Comparison of ENCODE assay signal across 19 mouse cellular contexts in the genomic region with DNA sequence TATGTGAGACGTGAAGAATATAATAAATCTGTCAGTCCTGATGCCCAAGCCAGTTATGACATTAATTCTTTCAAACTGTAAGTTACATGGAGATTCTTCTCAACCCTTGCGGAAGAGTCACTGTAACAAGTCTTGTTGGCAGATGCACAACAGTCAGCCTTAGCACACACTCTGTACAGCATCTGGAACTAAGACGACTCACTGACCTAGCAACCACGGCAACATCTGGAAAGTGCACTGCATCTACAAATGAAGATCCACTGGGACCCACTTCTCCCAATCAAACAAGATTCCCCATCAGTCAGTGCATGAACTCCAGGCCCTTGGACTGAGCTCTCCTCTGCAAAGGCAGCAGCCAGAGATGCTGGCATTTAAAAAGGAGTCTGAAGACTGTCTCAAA.
DNase-seq lines count a peak whose midpoint lies in the region; ATAC-seq and TF ChIP-seq lines count a peak whose summit lies in the region.
"Had no signal": no experiment of that assay in that cellular context is flagged by ENCODE, and none has a peak within 500 bp of the region (broad histone marks: within the 10 kb centered on the region; RNA-seq: fewer than 3 reads in every experiment).

No protein-coding gene starts in this region.

- ATAC-seq in embryonic facial prominence, embryonic 11.5 days (replicated peaks; ENCODE audit: insufficient number of reproducible peaks, low FRiP score, low TSS enrichment, low read depth): 0 out of 2 replicates have a peak, but pooled peaks have one; percentile 34
- peak; percentile 64 for ATAC-seq in limb, embryonic 14.5 days (ENCODE audit: low FRiP score, low read depth)
- ATAC-seq in stomach, postnatal 0 days (ENCODE audit: low FRiP score, low TSS enrichment): no peak
- ATAC-seq: forebrain, embryonic 15.5 days; intestine, embryonic 16.5 days had no signal

- no peaks in the 10 kb centered on the region for H3K27me3 ChIP-seq in embryonic facial prominence, embryonic 11.5 days (ENCODE audit: control insufficient read depth, insufficient read depth, low read length)
- H3K27me3 ChIP-seq in embryonic facial prominence, embryonic 10.5 days (replicated peaks; ENCODE audit: low read depth, poor library complexity, severe bottlenecking): no peaks in the 10 kb centered on the region
- no peaks in the 10 kb centered on the region for H3K27me3 ChIP-seq in limb, embryonic 14.5 days (ENCODE audit: control insufficient read depth, insufficient read depth, low read length)
- no peaks in the 10 kb centered on the region for H3K27me3 ChIP-seq in stomach, postnatal 0 days (ENCODE audit: control insufficient read depth, insufficient read depth, low read length)
- H3K27me3 ChIP-seq: forebrain, embryonic 15.5 days; heart, embryonic 13.5 days; hindbrain, embryonic 15.5 days had no signal

- TF ChIP-seq POLR2A in limb, embryonic 14.5 days (IDR thresholded peaks at IDR 0.05; ENCODE audit: borderline replicate concordance, extremely low read depth, insufficient read depth, insufficient read length): no peak

- no peaks in the 10 kb centered on the region for H3K36me3 ChIP-seq in embryonic facial prominence, embryonic 11.5 days (replicated peaks; ENCODE audit: control insufficient read depth, insufficient read depth, low read depth, low read length)
- H3K36me3 ChIP-seq in embryonic facial prominence, embryonic 10.5 days (replicated peaks): no peaks in the 10 kb centered on the region
- H3K36me3 ChIP-seq in limb, embryonic 14.5 days (ENCODE audit: control insufficient read depth, insufficient read depth, low read length): no peaks in the 10 kb centered on the region
- no peaks in the 10 kb centered on the region for H3K36me3 ChIP-seq in stomach, postnatal 0 days (ENCODE audit: control insufficient read depth, insufficient read depth, low read length)
- H3K36me3 ChIP-seq: forebrain, embryonic 15.5 days; heart, embryonic 13.5 days; hindbrain, embryonic 10.5 days; hindbrain, embryonic 15.5 days had no signal

- H3K27ac ChIP-seq in embryonic facial prominence, embryonic 11.5 days (replicated peaks; ENCODE audit: low read depth, low read length): no peak overlapping the region
- H3K27ac ChIP-seq in embryonic facial prominence, embryonic 10.5 days (replicated peaks): no peak overlapping the region
- no peak overlapping the region; the same call in 1 of the 2 replicates for H3K27ac ChIP-seq in gastrocnemius, adult 2 months
- H3K27ac ChIP-seq in limb, embryonic 14.5 days (replicated peaks; ENCODE audit: low read depth, low read length): no peak overlapping the region
- H3K27ac ChIP-seq in stomach, postnatal 0 days (replicated peaks): no peak overlapping the region
- H3K27ac ChIP-seq: forebrain, embryonic 15.5 days; heart, embryonic 13.5 days; hindbrain, embryonic 10.5 days; hindbrain, embryonic 15.5 days had no signal

- H3K9me3 ChIP-seq in embryonic facial prominence, embryonic 11.5 days (replicated peaks; ENCODE audit: control insufficient read depth, low read length): no peaks in the 10 kb centered on the region
- H3K9me3 ChIP-seq in embryonic facial prominence, embryonic 10.5 days: no peaks in the 10 kb centered on the region
- H3K9me3 ChIP-seq in limb, embryonic 14.5 days (ENCODE audit: control insufficient read depth, low read length): no peaks in the 10 kb centered on the region
- no peaks in the 10 kb centered on the region for H3K9me3 ChIP-seq in stomach, postnatal 0 days (ENCODE audit: control insufficient read depth, low read length)
- H3K9me3 ChIP-seq: forebrain, embryonic 15.5 days; heart, embryonic 13.5 days; hindbrain, embryonic 10.5 days; hindbrain, embryonic 15.5 days had no signal

- no peak overlapping the region for H3K9ac ChIP-seq in embryonic facial prominence, embryonic 11.5 days (replicated peaks; ENCODE audit: low read length)
- no peak overlapping the region for H3K9ac ChIP-seq in limb, embryonic 14.5 days (ENCODE audit: low read depth, low read length, severe bottlenecking)
- no peak overlapping the region for H3K9ac ChIP-seq in stomach, postnatal 0 days (ENCODE audit: low read length)
- H3K9ac ChIP-seq: forebrain, embryonic 15.5 days; heart, embryonic 13.5 days; hindbrain, embryonic 15.5 days had no signal

- no peak for TF ChIP-seq CTCF in gastrocnemius, adult 2 months (IDR thresholded peaks at IDR 0.05)
- TF ChIP-seq CTCF in stomach, postnatal 0 days (IDR thresholded peaks at IDR 0.05; ENCODE audit: low read depth): no peak

- no peak for TF ChIP-seq EP300 in stomach, postnatal 0 days (optimal IDR thresholded peaks at IDR 0.05)

- intact Hi-C loops in gastrocnemius, adult 2 months (cut with DNase I): no loop called here

- H3K4me2 ChIP-seq in embryonic facial prominence, embryonic 11.5 days (ENCODE audit: low read depth, low read length): no peak overlapping the region
- no peak overlapping the region for H3K4me2 ChIP-seq in limb, embryonic 14.5 days (replicated peaks; ENCODE audit: low read depth, low read length, severe bottlenecking)
- H3K4me2 ChIP-seq in stomach, postnatal 0 days (replicated peaks; ENCODE audit: low read depth): no peak overlapping the region
- H3K4me2 ChIP-seq: forebrain, embryonic 15.5 days; heart, embryonic 13.5 days; hindbrain, embryonic 15.5 days had no signal

- H3K4me3 ChIP-seq in embryonic facial prominence, embryonic 11.5 days (ENCODE audit: low read depth, low read length): no peak overlapping the region
- H3K4me3 ChIP-seq in embryonic facial prominence, embryonic 10.5 days: no peak overlapping the region
- H3K4me3 ChIP-seq in gastrocnemius, adult 2 months: no peak overlapping the region
- no peak overlapping the region for H3K4me3 ChIP-seq in limb, embryonic 14.5 days (replicated peaks; ENCODE audit: low read length)
- no peak overlapping the region for H3K4me3 ChIP-seq in stomach, postnatal 0 days (ENCODE audit: low read depth, low read length)
- H3K4me3 ChIP-seq: forebrain, embryonic 15.5 days; heart, embryonic 13.5 days; hindbrain, embryonic 10.5 days; hindbrain, embryonic 15.5 days had no signal

- no peaks in the 10 kb centered on the region; the same call in 1 of the 2 replicates for H3K4me1 ChIP-seq in embryonic facial prominence, embryonic 11.5 days (ENCODE audit: control insufficient read depth, insufficient read depth, low read length)
- H3K4me1 ChIP-seq in embryonic facial prominence, embryonic 10.5 days: no peaks in the 10 kb centered on the region
- no peaks in the 10 kb centered on the region for H3K4me1 ChIP-seq in limb, embryonic 14.5 days (ENCODE audit: control insufficient read depth, insufficient read depth, low read length)
- H3K4me1 ChIP-seq in stomach, postnatal 0 days (replicated peaks; ENCODE audit: control insufficient read depth, insufficient read depth): no peaks in the 10 kb centered on the region
- H3K4me1 ChIP-seq: forebrain, embryonic 15.5 days; heart, embryonic 13.5 days; hindbrain, embryonic 10.5 days had no signal

- 68% methylated on average over 4 of the region's 4 CpGs for WGBS in embryonic facial prominence, embryonic 11.5 days
- WGBS in embryonic facial prominence, embryonic 10.5 days: 82% methylated on average over 4 of the region's 4 CpGs
- 51% methylated on average over 4 of the region's 4 CpGs for WGBS in limb, embryonic 14.5 days
- WGBS in stomach, postnatal 0 days: 56% methylated on average over 4 of the region's 4 CpGs

- peak; percentile 6 for DNase-seq in embryonic facial prominence, embryonic 11.5 days (ENCODE audit: low spot score)
- DNase-seq in embryonic facial prominence, embryonic 10.5 days (ENCODE audit: low spot score): no peak
- peak; percentile 1 for DNase-seq in 3T3-L1 (ENCODE audit: low read depth, low spot score)
- peak; percentile 45 for DNase-seq in gastrocnemius, adult 2 months
- peak; percentile 38 for DNase-seq in limb, embryonic 14.5 days (ENCODE audit: low spot score)
- DNase-seq in stomach, postnatal 0 days (ENCODE audit: low spot score): no peak
- no peak for DNase-seq in retina, embryonic 14.5 days (ENCODE audit: low spot score)
- no peak for DNase-seq in natural killer cell, adult 2 months (ENCODE audit: low spot score in 2 of 2)
- DNase-seq: adrenal gland, postnatal 10 days; cerebellum, adult 11 months; cerebellum, adult 8-10 months; cerebellum, postnatal 14 days; embryo, embryonic 11 days; heart, adult 11 months had no signal

Comparison
In these comparisons a context has a peak if more than half of its experiments do, and no peak if none do; other contexts are left out.
1. DNase-seq: peak in embryonic facial prominence, embryonic 11.5 days (single experiment), 3T3-L1 (single experiment), gastrocnemius, adult 2 months (single experiment) and limb, embryonic 14.5 days (single experiment); none in embryonic facial prominence, embryonic 10.5 days (single experiment), stomach, postnatal 0 days (single experiment), retina, embryonic 14.5 days (single experiment) and natural killer cell, adult 2 months (0 of 2).